Mouse (Mus musculus) Muller cell, postnatal 12 days (primary cell): ENCODE measurements at regions not wholly inside any gene's neighbourhood (a gene's known extent, or its start where the extent isn't known, plus 50 kb on each side); places are given as distances from the start of the nearest gene placed in this dataset.

Experiments used
- DNase-seq: peaks from one replicate; pipeline ENCODE4 v3.0.0-alpha.2; 2015; ENCODE audit errors: inconsistent ontology term

GRCm38 (mm10) chr10:29921658-29922057, 278.7 kb downstream of the Cenpw start:
- DNase-seq = no peak

GRCm38 (mm10) chr10:29897780-29898363, 302.5 kb downstream of the Cenpw start:
- DNase-seq = peak; percentile 80

GRCm38 (mm10) chr10:29864566-29864965, 328.9 kb upstream of the Rspo3 start:
- no peak for DNase-seq

- DNase-seq = no peak
Measured at GRCm38 (mm10) chr10:29855749-29856313, 320.2 kb upstream of the Rspo3 start.

- DNase-seq = no peak
Measured at GRCm38 (mm10) chr10:29852516-29852915, 316.8 kb upstream of the Rspo3 start.

- DNase-seq = no peak
Measured at GRCm38 (mm10) chr10:29824939-29825658, 289.4 kb upstream of the Rspo3 start.

GRCm38 (mm10) chr10:29824413-29824812, 288.7 kb upstream of the Rspo3 start:
- DNase-seq = no peak

GRCm38 (mm10) chr10:29823177-29823576, 287.5 kb upstream of the Rspo3 start:
- DNase-seq = no peak

GRCm38 (mm10) chr10:29803915-29804545, 268.4 kb upstream of the Rspo3 start:
- DNase-seq = peak; percentile 38

GRCm38 (mm10) chr10:29802637-29803036, 267.0 kb upstream of the Rspo3 start:
- no peak for DNase-seq

- DNase-seq = no peak
Measured at GRCm38 (mm10) chr10:29794663-29795062, 259.0 kb upstream of the Rspo3 start.

- no peak for DNase-seq
Measured at GRCm38 (mm10) chr10:29786220-29786810, 250.6 kb upstream of the Rspo3 start.

- no peak for DNase-seq
Measured at GRCm38 (mm10) chr10:29736677-29737076, 201.0 kb upstream of the Rspo3 start.

- DNase-seq = no peak
Measured at GRCm38 (mm10) chr10:29725319-29725718, 189.7 kb upstream of the Rspo3 start.

- DNase-seq = no peak
Measured at GRCm38 (mm10) chr10:29710967-29711366, 175.3 kb upstream of the Rspo3 start.

GRCm38 (mm10) chr10:29708653-29709052, 173.0 kb upstream of the Rspo3 start:
- DNase-seq = peak; percentile 80

- no peak for DNase-seq
Measured at GRCm38 (mm10) chr10:29693009-29693935, 157.6 kb upstream of the Rspo3 start.

GRCm38 (mm10) chr10:29689529-29689928, 153.9 kb upstream of the Rspo3 start:
- no peak for DNase-seq

- DNase-seq = no peak
Measured at GRCm38 (mm10) chr10:29686982-29687381, 151.3 kb upstream of the Rspo3 start.

GRCm38 (mm10) chr10:29674377-29674776, 138.7 kb upstream of the Rspo3 start:
- no peak for DNase-seq

GRCm38 (mm10) chr10:29661752-29662151, 126.1 kb upstream of the Rspo3 start:
- peak; percentile 4 for DNase-seq
